Mouse (Mus musculus): ENCODE results near the gene Rbfox1.

DNA sequence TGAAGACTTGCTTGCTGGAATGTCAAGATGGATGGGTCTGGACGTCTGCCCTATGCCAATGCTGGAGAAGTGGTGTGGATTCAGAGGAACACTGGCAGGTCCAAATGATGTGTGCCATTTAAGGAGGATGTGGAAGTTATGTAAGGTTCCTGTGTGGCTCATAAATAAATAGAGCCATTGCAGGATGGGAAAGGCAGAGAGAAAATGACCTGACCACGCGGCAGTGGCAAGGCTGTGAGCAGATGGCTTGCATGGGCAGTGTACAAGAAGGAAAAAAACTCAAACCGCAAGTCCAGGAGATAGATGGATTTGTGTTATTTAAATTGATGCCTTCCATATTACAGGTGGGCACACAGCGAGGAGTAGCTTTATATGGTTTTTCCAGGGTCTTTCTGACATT, 497.6 kb downstream of the Rbfox1 start:
- no peak for TF ChIP-seq CTCF (IDR thresholded peaks at IDR 0.05; ENCODE audit: low read depth, low read length)
- TF ChIP-seq GATA1 (IDR thresholded peaks at IDR 0.05; ENCODE audit: borderline replicate concordance, low read length) = no peak
- TF ChIP-seq TAL1 (conservative IDR thresholded peaks at IDR 0.05; ENCODE audit: low read depth, low read length) = no peak
- no peak for TF ChIP-seq GATA2 (IDR thresholded peaks at IDR 0.05; ENCODE audit: borderline replicate concordance, low read depth, low read length)
